Mouse (Mus musculus) cerebellum, adult 11 months (tissue): ENCODE data around the gene Ahsa1.
"Not testable (repeated sequence)": the region's sequence is repeated elsewhere in the genome, so short reads cannot be mapped to it uniquely, and the experiment has no call there.

Experiments used
- DNase-seq: peaks from one replicate; pipeline ENCODE4 v3.0.0; 2022

Gene Ahsa1

DNA sequence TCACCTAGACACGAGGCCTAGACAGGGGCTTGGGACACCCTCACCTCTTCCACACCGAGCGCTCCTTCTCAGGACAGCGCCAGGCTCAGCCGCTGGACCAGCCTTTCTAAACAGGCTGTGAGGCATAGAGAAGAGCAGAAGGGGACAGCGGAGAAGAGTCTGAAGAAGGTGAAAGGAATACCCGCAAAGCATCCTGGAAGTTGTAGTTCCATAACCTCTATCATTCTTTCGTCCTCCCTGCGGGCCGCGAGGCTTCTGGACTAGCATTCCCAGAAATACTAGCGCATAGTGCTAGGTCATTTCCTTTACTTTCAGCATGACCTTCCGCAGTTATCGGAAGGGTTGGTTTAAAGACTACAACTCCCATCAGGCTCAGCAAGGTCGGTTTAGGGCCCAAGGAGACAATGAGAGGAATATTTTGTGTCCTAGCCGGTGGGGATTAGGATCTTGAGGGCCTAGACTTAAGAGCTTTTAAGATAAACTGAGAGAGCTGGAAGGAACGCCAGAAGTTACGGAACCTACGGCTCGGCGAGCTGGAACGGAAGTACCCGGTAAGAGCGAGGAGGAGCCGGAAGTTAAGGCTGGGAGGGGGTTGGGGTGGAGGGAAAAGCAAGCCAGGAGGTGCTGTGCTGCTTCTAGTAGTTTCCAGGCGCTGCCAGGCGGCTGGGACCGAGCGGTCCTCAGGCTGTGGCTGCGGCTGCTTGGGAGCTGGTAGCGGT lies at the start of gene Ahsa1, which contains the start of gene Vipas39:
TSS of gene Ahsa1 (plus strand) at position 372 of the 719 bp plus-strand sequence.
TSS of gene Vipas39 (minus strand) at position 149 of the 719 bp plus-strand sequence.
- DNase-seq, result peak; percentile 87

- no peak for DNase-seq
Measured at GRCm38 (mm10) chr12:87217596-87217995, 48.7 kb upstream of the Ahsa1 start.

GRCm38 (mm10) chr12:87219362-87219761 lies 46.9 kb upstream of the Ahsa1 start:
- DNase-seq, result no peak

DNA sequence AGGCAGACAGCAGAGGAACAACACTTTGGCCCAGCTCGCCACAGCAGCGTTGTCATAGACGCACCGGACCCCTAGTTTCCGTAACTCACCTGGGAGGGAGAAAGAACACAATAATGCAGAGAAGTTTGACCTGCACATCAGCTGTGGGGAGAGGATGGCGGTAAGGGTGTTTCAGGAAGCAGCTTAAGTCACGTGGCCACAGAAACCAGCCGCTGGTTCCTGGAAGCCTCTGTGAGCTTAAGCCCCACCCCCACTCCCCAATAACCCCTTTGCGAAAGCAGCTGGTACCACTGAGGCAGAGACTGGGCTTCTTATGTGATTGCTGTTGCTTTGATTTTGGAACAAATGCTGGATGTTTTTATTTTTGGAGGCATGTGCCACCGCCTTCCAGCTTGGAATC lies 41.3 kb upstream of the Ahsa1 start:
- no peak for DNase-seq

DNA sequence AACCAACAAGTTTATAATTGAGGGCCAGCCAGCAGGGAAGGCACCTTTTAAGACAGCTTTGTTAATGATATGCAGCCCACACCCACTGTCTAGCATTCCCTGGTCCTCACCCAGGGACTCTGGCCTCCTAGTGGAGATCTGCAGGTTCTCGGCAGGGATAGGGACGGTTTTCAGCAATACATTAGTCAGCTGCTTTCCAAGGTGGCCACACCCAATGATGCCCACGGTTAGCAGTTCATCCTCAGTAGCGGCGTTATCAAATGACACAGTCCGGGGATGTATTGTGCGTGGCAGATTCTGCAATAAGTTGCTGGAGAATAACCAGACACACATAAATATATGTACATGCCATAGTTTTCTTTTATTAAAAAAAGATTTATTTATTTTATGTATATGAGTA lies 39.5 kb upstream of the Ahsa1 start:
- no peak for DNase-seq

DNA sequence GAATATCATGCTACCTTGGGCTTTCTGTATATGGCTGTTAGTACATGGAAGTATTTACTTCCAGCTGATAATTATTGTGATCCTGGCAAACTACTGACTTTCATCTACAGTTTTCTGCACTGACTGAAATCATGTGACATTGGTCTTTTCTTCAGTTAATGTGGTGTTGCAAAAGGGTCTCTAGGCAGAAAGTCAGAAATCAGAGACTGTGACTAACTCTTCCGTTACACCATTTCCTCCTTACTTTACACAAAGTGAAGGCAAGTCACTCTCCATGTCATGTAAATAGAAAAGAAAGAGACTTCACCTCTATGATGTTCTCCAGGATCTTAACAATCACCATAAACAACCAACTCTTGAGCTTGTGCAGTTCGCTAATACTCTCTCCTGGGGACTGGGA lies 36.6 kb upstream of the Ahsa1 start:
- no peak for DNase-seq

- DNase-seq, result no peak
Measured at GRCm38 (mm10) chr12:87230379-87230895, 35.8 kb upstream of the Ahsa1 start.

DNA sequence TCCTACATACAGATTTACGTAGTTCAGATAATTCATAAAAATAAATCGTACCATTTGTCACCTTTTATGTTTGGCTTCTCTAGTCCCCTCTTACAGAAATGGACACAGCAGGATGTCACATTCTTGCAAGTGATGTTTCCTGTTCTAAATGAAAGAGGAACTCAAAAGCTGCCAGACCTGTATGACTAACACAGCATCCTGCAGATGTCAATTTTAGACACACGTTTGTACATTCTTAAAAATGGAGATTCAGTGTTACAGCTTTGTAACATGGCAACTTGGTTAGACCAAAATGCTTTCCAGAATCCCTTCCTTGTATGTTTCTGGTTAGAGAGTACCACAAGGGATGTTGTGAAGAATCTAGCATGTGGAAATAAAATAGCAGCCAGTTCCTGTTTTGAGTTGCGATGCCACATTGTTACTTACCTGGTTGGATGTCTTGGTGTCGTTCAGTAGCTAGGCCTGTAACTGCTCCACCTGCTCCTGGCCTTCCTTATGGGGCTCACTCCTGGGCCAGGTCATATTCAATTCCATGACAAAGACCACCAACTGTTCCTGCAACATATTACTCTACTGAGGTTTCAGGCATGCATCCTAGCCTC lies 29.3 kb upstream of the Ahsa1 start:
- no peak for DNase-seq

- DNase-seq, result no peak
Measured at GRCm38 (mm10) chr12:87238632-87239031, 27.6 kb upstream of the Ahsa1 start, which contains the start of gene Noxred1. Gene Noxred1 (minus strand): TSS chr12:87238732.

GRCm38 (mm10) chr12:87250161-87250560 lies 16.1 kb upstream of the Ahsa1 start:
- DNase-seq, result no peak

- DNase-seq, result no peak
Measured at GRCm38 (mm10) chr12:87253878-87254277, 12.4 kb upstream of the Ahsa1 start.

DNA sequence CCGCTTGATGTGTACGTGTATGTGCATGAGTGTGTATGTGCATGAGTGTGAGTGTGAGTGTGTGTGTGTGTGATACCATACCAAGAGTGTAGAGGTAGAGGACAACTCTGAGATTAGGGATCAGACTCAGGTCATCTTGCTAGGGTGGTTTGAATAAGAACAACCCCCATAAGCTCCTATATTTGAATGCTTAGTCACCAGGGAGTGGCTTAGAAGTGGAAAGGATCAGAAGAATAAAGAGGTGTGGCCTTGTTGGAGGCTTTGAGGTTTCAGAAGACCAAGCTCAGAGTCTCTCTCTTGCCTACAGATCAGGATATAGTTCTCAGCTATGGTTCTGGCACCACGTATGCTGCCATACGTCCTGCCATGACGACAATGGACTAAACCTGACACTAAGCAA lies 9.7 kb upstream of the Ahsa1 start:
- DNase-seq, result no peak

GRCm38 (mm10) chr12:87260562-87260961 lies 5.7 kb upstream of the Ahsa1 start:
- DNase-seq, result no peak

GRCm38 (mm10) chr12:87265444-87265843 lies 835 bp upstream of the Ahsa1 start:
- no peak for DNase-seq

- no peak for DNase-seq
Measured at GRCm38 (mm10) chr12:87266827-87267603, 736 bp downstream of the Ahsa1 start.

DNA sequence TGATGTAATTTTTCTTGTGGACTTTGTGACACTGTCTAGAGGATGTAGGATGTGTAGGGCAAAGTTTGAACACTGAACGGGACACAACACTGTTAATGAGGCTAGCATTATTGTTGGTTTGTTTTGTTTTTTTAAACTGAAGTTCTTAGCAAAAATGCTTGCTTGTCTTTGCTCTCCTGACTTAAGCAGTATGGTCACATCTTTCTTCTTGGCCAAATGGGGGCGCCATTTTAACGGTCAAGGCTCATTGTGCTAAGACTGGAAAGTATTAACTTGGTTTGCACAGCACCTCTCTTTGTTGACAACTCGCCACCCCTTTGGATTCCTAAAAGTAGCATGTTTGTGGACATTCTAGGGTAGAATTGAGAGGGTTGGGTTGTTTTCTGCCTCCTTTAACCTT lies 1.4 kb downstream of the Ahsa1 start:
- peak; percentile 22 for DNase-seq

DNA sequence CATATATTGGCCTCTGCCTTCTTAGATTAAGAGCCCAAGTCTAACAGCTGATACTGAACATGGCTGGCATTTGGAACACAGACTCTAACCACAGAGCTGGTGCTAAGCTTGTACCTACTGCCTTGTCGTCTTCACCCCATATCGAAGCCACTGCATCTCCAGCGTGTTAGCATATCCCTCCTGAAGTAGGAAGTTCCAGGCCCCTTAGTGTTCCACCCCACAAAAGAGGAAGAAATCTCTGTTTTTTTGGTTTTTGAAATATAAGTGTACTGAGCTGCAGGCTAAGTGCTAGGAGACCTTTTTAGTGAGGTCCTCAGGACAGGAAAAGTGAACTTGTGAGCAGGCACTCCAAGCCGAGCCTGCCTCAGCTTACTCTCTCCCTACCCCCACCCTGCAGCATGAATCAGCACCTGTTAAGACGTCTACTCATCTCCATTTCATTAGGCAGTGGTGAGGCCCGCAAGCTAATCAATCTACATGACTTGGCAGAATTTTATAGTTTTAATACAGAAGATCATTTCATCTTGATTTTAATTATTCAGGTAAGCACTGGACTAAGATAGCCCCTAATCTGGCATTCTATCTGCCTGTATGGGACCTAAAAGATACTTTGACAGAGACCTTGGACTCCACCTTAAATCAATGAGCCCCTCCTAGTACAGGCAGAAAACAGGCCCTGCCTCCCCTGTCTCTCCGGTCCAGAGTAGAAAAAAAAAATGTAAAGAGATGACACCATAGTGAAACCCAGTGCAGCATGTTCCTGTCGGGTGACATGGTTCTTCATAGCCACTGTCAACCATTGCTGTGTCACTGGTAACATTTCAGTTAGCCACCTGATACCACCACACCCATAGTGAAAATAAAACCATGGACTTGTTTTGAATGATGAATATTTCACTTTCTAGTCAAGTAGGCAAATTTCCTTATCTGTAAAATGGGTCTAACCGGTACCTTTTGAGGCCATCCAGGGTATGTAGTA lies 8.9 kb downstream of the Ahsa1 start:
- DNase-seq, result no peak

GRCm38 (mm10) chr12:87277251-87277650 lies 11.0 kb downstream of the Ahsa1 start:
- not testable (repeated sequence) for DNase-seq

DNA sequence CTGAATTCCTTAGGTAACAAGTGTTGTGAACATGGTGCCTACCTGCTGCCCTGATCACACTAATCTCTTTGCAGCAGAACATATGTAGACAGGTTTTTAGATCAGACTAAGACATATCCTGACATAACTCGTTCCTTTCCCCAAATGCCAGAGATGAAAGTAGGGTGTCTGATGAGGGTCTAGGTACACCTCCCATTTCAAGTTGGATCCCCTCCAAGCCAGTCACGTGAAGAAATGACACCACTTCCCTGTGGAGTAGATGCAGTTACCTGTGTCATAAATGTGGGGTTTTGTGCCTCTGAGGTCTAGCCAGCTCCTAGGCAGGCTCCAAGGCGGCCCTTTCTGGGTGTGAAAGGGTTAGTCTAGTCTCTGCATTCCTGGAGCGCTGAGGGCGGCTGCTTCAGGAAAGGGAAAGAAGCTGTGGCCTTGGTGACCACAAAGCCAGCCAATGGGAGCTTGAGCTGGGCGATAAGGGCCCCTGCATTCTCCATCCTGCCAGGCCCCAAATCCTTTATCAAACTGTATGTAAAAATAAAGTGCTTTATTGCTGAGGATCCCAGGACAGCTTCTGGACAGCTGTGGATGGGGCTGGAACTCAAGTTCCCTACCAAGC lies 11.9 kb downstream of the Ahsa1 start:
- DNase-seq, result no peak

DNA sequence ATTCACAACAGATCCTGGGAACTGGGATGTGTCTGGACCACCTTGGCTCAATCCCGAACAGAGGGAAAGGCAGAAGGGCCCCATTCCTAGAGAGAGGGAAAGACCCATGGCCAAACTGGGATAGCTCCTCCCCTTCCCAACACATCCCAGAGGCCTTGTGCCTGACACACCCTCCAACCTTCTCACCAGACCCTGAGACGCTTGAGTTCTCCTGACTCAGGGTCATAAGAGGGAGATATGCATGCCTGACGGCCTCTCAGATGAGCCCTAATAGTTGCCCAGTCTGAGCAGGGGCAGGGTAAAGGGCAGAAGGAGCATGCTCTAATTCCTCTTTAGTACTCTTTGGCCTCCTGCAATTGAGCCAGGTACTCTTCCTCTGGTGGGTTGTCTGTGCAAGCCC lies 13.1 kb downstream of the Ahsa1 start:
- DNase-seq, result no peak

- no peak for DNase-seq
Measured at GRCm38 (mm10) chr12:87279879-87280278, 13.6 kb downstream of the Ahsa1 start.

DNA sequence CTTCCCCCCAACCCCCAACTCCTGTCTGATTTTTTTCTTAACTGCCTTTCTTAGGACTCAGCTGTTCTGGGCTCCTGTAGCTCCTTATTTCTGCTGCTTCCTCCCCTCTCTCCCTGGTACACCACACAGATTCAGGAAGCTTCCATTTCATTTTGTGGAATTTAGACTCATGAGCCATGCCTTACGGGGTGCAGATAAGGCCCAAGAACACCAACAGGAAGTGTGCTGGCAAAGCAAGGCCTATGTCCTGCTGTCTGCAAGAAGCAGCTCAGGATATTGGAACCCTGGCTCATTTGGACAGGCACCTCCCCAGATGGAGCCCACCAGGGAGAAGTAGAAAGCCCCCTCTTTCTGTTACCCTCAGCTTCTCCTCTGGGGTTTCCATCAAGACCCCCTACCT lies 15.5 kb downstream of the Ahsa1 start:
- no peak for DNase-seq
